Mouse (Mus musculus) myocyte (in vitro differentiated cells): ENCODE results near the gene Spats1. TPM values are rescaled to one million over a fixed set of nuclear protein-coding genes. Genes with fewer than 3 reads are reported as not detected.

Source experiments
- H3K27me3 ChIP-seq: one replicate; pipeline ENCODE4 v1.6.1; 2011; ENCODE audit not compliant: control insufficient read depth, insufficient read depth, insufficient read length
- H3K36me3 ChIP-seq: one replicate; pipeline ENCODE4 v1.6.1; 2011; ENCODE audit not compliant: control insufficient read depth, insufficient read depth
- H3K4me2 ChIP-seq: one replicate; pipeline ENCODE4 v1.6.1; 2011; ENCODE audit warnings: low read depth, control low read depth
- H3K4me3 ChIP-seq: one replicate; pipeline ENCODE4 v1.5.1; 2011; ENCODE audit warnings: mild to moderate bottlenecking, control low read depth, moderate library complexity
- H3K79me2 ChIP-seq: one replicate; pipeline ENCODE4 v1.6.1; 2011; ENCODE audit not compliant: control insufficient read depth, insufficient read depth
- H3ac ChIP-seq: one replicate; pipeline ENCODE4 v1.6.1; 2011; ENCODE audit not compliant: control insufficient read depth, insufficient read length
- CEBPB ChIP-seq: IDR thresholded peaks from 2 replicates; pipeline ENCODE4 v1.6.1; 2011; ENCODE audit warnings: mild to moderate bottlenecking, moderate library complexity; ENCODE audit not compliant: poor library complexity, insufficient read depth, severe bottlenecking
- E2F4 ChIP-seq: IDR thresholded peaks from one replicate; pipeline ENCODE4 v1.6.1; 2011; ENCODE audit warnings: mild to moderate bottlenecking, control low read depth, moderate library complexity; ENCODE audit not compliant: insufficient read depth
- MAX ChIP-seq: IDR thresholded peaks from one replicate; pipeline ENCODE4 v1.6.1; 2011; ENCODE audit warnings: low read depth, mild to moderate bottlenecking, control low read depth
- MYOD1 ChIP-seq, 3 experiments: IDR thresholded peaks; one replicate each; pipeline ENCODE4 v1.6.1; 2011; ENCODE audit warnings: control low read depth in 2 of 3, low read depth in 2 of 3, mild to moderate bottlenecking in 2 of 3, moderate library complexity in 1 of 3; ENCODE audit not compliant: insufficient read length in 2 of 3, control insufficient read depth in 1 of 3
- MYOG ChIP-seq, 3 experiments: IDR thresholded peaks; one replicate each; pipeline ENCODE4 v1.6.1; 2011; ENCODE audit warnings: control low read depth in 2 of 3, low read depth in 2 of 3, mild to moderate bottlenecking in 2 of 3; ENCODE audit not compliant: insufficient read length in 2 of 3, control insufficient read depth in 1 of 3, insufficient read depth in 1 of 3
- POLR2A ChIP-seq: IDR thresholded peaks from one replicate; pipeline ENCODE4 v1.6.1; 2011; ENCODE audit warnings: low read depth, mild to moderate bottlenecking, control low read depth, moderate library complexity; ENCODE audit not compliant: insufficient read length
- POLR2AphosphoS2 ChIP-seq: IDR thresholded peaks from one replicate; pipeline ENCODE4 v1.6.1; 2011; ENCODE audit warnings: low read depth, control low read depth; ENCODE audit not compliant: insufficient read length
- REST ChIP-seq: IDR thresholded peaks from one replicate; pipeline ENCODE4 v1.6.1; 2011; ENCODE audit warnings: mild to moderate bottlenecking, control low read depth, moderate library complexity; ENCODE audit not compliant: insufficient read depth, insufficient read length
- SRF ChIP-seq: IDR thresholded peaks from one replicate; pipeline ENCODE4 v1.6.1; 2011; ENCODE audit warnings: low read depth; ENCODE audit not compliant: control insufficient read depth, insufficient read length
- TCF12 ChIP-seq: IDR thresholded peaks from one replicate; pipeline ENCODE4 v1.6.1; 2011; ENCODE audit warnings: mild to moderate bottlenecking, control low read depth; ENCODE audit not compliant: poor library complexity, insufficient read depth, severe bottlenecking
- TCF3 ChIP-seq: IDR thresholded peaks from one replicate; pipeline ENCODE4 v1.6.1; 2011; ENCODE audit warnings: low read depth, control low read depth; ENCODE audit not compliant: insufficient read length
- USF1 ChIP-seq: IDR thresholded peaks from one replicate; pipeline ENCODE4 v1.6.1; 2011; ENCODE audit warnings: low read depth, mild to moderate bottlenecking, control low read depth, moderate library complexity
- polyA plus RNA-seq: library from polyadenylated mRNA; unstranded; fragments of >200 nt; fragmentation: generic; extraction: Trizol; gene quantifications from one replicate; pipeline ENCODE4 v1.2.1, GENCODE M21; 2012; ENCODE audit warnings: missing spikeins

The Spats1 gene
- polyA plus RNA-seq, 1 experiment = 0.07 TPM

GRCm38 (mm10) chr17:45498397-45498796 lies 23.2 kb upstream of the Spats1 start:
- H3K27me3 ChIP-seq = peaks cover 10% of the 10 kb centered on the region
- no peak overlapping the region for H3ac ChIP-seq
- TF ChIP-seq CEBPB (no peak), MYOD1 (IDR thresholded peaks at IDR 0.05; ENCODE audit: control insufficient read depth in 1 of 3, insufficient read length in 2 of 3, low read depth in 2 of 3) (no peak), TCF3 (no peak), POLR2AphosphoS2 (no peak), MAX (no peak), REST (no peak), SRF (no peak), TCF12 (no peak), MYOG (IDR thresholded peaks at IDR 0.05; ENCODE audit: control insufficient read depth in 1 of 3, insufficient read depth in 1 of 3, insufficient read length in 2 of 3, low read depth in 2 of 3) (no peak), USF1 (no peak), E2F4 (no peak), POLR2A (no peak)
- H3K79me2 ChIP-seq = no peaks in the 10 kb centered on the region
- H3K4me3 ChIP-seq = no peak overlapping the region
- H3K36me3 ChIP-seq = no peaks in the 10 kb centered on the region
- no peak overlapping the region for H3K4me2 ChIP-seq

- Histone ChIP-seq H3K4me3 (no peak overlapping the region), H3K79me2 (no peaks in the 10 kb centered on the region), H3K36me3 (no peaks in the 10 kb centered on the region), H3K27me3 (peaks cover 21% of the 10 kb centered on the region), H3ac (no peak overlapping the region), H3K4me2 (no peak overlapping the region)
- TF ChIP-seq POLR2AphosphoS2 = no peak
These were observed 20.2 kb upstream of the Spats1 start for GRCm38 (mm10) chr17:45495398-45495797.

DNA sequence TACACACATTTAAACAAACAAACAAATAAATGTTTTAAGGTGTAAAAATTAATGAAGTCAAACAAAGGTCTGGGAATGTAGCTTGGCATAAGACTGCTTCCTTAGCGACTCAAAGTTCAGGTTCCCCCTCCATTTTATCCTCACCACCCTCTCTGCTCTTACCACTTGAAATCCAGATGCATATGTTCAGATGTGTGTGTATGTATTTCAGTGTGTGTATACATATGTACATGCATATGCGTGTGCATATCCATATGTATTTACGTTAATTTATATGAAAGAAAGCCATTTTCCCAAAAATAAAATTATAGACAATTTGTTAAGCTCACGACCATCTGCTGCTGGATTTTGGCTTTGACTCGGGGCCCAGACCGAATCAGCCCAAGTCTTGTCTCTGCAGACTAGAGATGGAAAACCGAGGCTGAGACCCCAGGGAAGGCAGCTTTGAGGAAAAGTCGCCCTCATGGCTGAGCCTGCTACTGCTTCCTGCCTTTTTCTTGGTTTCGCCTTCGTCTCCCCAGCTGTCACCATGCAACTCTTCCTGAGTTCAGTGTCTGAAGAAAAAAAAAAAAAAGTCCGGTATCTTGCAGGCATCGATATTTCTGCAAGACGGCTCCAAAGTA lies 15.4 kb upstream of the Spats1 start:
- H3K4me2 ChIP-seq = no peak overlapping the region
- H3K36me3 ChIP-seq = no peaks in the 10 kb centered on the region
- H3K4me3 ChIP-seq = no peak overlapping the region
- no peaks in the 10 kb centered on the region for H3K79me2 ChIP-seq
- no peak overlapping the region for H3ac ChIP-seq
- TF ChIP-seq TCF12 (no peak), TCF3 (no peak), SRF (no peak), MYOD1 (IDR thresholded peaks at IDR 0.05; ENCODE audit: control insufficient read depth in 1 of 3, insufficient read length in 2 of 3, low read depth in 2 of 3) (no peak), REST (no peak), POLR2A (no peak), POLR2AphosphoS2 (no peak), USF1 (no peak), MAX (no peak), MYOG (IDR thresholded peaks at IDR 0.05; ENCODE audit: control insufficient read depth in 1 of 3, insufficient read depth in 1 of 3, insufficient read length in 2 of 3, low read depth in 2 of 3) (no peak), E2F4 (no peak), CEBPB (no peak)
- peaks cover 11% of the 10 kb centered on the region for H3K27me3 ChIP-seq

- Histone ChIP-seq H3K4me3 (no peak overlapping the region), H3ac (no peak overlapping the region), H3K27me3 (peaks cover 11% of the 10 kb centered on the region), H3K4me2 (no peak overlapping the region), H3K79me2 (no peaks in the 10 kb centered on the region), H3K36me3 (no peaks in the 10 kb centered on the region)
- TF ChIP-seq MYOG (IDR thresholded peaks at IDR 0.05; ENCODE audit: control insufficient read depth in 1 of 3, insufficient read depth in 1 of 3, insufficient read length in 2 of 3, low read depth in 2 of 3) = no peak
These were observed 14.5 kb upstream of the Spats1 start for GRCm38 (mm10) chr17:45489736-45490135.

GRCm38 (mm10) chr17:45488321-45489254 lies 13.4 kb upstream of the Spats1 start:
- Histone ChIP-seq H3K4me3 (no peak overlapping the region), H3K36me3 (no peaks in the 10 kb centered on the region), H3ac (no peak overlapping the region), H3K4me2 (no peak overlapping the region), H3K27me3 (peaks cover 11% of the 10 kb centered on the region), H3K79me2 (no peaks in the 10 kb centered on the region)
- TF ChIP-seq E2F4 = no peak
- no peak for TF ChIP-seq POLR2AphosphoS2
